Mouse (Mus musculus) left cerebral cortex, adult 9 months (tissue): ENCODE results near the gene Fzr1.

Source experiments
- DNase-seq, 2 experiments: peaks; one replicate each; pipeline ENCODE4 v3.0.0; 2022; ENCODE audit warnings: low spot score in 2 of 2

The Fzr1 gene

GRCm38 (mm10) chr10:81355533-81355932 lies 22.8 kb downstream of the Fzr1 start:
- DNase-seq = no peak

DNA sequence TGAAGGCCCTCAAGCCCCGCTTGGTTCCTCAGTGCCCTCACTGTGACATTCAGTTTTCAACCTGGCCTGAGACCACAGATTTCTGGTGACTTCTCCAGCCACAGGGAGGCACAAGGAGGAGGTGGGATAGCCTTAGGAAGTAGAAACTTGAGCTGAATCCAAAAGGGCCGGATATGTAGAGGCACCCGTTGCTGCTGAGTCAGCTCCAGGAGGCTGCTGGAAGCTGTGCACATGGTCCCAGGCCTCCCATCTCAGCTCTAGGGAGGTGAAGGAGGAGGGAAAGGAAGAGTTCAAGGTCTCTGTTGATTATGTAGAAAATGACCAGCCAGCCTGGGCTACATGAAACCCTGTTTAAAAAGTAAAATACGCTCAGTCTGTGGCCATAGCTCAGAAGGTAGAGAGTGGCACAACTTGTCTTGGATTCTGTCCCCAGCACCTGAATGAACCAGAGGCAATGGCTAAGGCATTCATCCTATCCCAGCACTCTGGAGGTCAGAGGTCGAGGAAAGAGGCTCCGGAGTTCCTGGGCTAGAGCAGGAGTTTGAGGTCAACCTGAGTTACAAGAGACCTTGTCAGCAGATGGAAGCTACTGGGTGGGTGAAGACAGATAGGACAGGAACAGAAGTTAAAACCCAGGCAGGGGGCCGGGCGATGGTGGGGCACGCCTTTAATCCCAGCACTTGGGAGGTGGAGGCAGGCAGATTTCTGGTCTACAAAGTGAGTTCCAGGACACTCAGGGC lies 23.4 kb downstream of the Fzr1 start:
- DNase-seq = no peak

- DNase-seq = no peak
Observed at GRCm38 (mm10) chr10:81351678-81352291, 26.5 kb downstream of the Fzr1 start.

- peak; percentile 99 for DNase-seq
Observed at GRCm38 (mm10) chr10:81350351-81351063, 27.8 kb downstream of the Fzr1 start, which contains the start of gene Hmg20b. Gene Hmg20b (minus strand): TSS chr10:81350480.

- DNase-seq = no peak
Observed at GRCm38 (mm10) chr10:81349961-81350350, 28.4 kb downstream of the Fzr1 start.

DNA sequence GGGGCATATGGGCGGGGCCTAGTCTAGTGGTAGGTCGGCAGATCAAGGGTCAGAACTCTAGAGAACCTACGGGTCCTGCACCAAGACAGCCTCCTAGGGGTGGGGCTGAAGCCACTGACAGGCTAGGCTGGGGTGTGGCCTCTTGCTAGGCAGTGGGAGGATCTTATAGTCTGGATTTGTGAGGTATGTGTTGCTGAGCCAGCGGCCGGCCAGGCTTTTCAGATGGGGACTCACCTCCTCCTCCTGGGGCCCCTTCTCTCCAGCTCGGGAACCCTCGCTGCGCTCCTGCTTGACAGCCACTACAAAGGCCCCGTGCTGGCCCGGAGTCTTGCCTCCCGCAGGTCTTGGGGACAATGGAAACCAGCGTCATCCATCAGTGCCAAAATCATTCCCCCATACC lies 29.2 kb downstream of the Fzr1 start:
- DNase-seq = no peak

DNA sequence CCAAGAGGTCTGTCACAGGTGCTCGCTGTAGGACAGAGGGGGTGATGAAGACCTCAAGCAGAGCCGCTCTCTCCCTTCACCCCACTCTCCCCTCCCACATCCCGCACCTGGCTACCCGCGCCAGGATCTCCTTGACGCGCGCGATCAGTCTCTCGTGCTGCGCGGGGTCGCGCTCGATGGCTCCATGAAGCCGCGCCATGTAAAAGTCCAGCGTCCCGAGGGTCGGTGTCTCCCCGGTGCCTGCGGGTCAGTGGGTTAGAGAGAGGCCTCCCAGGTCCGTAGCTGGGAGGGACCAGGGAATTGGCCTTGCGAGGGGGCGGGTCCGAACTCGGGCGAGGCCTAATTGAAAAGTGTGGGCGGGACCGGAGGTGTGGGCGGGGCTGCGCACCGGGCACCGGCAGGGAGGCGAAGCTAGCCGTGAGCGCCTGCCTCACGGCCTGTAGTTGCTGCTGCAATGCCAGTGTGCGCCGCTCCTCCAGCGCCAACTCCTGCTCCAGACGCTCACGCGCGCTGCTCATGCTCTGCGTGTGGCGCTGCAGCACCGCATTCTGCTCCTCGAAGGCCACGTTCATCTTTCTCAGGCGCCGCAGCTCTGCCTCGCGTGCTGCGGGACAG lies 31.8 kb downstream of the Fzr1 start:
- DNase-seq = no peak

DNA sequence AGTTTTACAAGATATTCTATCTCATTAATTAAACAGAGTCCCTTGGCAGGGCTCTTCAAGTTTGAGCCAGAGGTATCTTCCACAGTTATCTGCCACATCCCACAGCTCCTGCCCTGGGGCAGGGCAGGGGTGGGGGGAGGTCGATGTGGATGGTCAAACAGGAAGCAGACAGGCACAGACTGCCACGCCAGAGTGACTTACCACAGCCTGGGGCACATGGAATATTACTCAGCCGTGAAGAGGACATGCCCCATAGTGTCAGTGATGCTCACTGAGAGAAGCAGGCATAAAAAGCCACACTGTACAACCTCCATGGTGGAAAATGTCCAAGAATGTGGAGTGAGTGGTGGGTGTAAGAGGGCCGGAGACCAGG lies 33.2 kb downstream of the Fzr1 start:
- no peak for DNase-seq

DNA sequence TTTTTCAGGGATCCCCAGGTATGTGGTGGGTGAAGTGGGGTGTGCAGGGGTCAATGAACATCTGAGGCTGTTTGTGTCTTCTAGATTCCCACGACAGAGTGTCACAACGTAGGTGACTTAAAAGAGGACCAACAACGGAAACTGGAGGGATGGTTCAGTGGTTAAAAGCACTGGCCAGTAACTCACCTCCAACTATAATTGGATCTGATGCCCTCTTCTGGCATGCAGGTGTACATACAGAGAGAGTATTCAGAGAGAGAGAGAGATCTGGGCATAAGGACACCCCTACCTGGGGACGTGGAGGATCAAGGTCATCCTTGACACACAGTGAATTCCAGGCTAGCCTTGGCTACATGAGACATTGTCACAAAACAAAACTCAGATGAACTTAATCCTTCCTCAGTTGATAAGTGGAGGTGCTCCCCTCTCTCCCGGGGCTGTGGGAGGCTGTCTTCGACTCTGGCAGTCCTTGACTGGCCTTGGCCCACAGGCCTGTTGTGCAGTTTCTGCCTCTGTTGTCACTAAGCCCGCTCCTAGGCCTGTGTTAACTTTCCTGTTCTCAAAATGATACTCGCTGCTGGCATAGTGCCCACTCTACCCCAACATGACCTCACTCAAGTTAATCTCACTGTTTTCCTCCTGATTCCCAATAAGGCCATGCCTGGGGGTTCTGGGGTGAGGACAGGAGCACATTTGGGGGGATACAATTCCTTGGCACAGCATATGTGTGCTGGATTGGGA lies 33.7 kb downstream of the Fzr1 start:
- DNase-seq = no peak

DNA sequence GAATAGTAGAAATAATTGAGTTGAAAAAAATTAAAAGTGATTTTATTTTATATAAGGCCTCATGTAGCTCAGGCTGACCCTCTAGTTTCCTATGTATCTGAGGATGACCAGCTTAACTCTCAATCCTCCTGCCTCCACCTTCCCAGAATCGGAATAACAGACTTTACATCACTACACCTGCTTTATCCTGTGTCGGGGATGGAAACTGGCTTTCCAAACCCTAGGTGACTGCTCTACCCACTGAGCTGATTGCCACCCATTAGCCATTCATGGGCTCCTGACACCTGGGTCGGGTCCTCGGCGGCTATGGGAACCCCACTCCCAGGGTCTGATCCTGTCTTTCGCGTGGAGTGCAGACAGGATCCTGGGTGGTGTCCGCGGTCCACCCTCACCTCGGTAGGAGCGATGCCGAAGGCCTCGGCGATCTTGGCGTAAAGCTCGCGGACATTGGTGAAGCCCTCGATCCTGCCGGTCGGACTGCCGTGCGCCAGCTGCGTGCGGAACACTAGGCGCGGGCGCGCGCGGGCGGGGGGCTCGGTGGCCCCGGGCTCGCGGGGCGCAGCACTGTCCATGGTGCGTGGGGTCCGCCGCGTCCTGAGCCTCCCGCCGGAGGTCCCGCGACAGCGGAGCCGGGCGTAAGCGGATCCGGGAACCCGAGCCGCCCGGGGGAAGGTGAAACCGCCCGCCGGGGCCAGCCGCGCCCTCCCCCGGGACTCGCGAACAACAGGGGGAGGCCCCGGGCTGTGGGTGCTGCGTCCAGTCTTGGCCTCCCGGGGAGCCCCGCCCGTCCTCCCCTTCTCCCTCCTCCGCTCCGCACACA lies 35.4 kb downstream of the Fzr1 start, which contains the start of gene Gipc3:
Gipc3 (minus strand) TSS at position 581 of the 820 bp plus-strand sequence.
- DNase-seq = no peak

GRCm38 (mm10) chr10:81341333-81341949 lies 36.9 kb downstream of the Fzr1 start:
- peak in 1 of 2 experiments; percentile 61 for DNase-seq

DNA sequence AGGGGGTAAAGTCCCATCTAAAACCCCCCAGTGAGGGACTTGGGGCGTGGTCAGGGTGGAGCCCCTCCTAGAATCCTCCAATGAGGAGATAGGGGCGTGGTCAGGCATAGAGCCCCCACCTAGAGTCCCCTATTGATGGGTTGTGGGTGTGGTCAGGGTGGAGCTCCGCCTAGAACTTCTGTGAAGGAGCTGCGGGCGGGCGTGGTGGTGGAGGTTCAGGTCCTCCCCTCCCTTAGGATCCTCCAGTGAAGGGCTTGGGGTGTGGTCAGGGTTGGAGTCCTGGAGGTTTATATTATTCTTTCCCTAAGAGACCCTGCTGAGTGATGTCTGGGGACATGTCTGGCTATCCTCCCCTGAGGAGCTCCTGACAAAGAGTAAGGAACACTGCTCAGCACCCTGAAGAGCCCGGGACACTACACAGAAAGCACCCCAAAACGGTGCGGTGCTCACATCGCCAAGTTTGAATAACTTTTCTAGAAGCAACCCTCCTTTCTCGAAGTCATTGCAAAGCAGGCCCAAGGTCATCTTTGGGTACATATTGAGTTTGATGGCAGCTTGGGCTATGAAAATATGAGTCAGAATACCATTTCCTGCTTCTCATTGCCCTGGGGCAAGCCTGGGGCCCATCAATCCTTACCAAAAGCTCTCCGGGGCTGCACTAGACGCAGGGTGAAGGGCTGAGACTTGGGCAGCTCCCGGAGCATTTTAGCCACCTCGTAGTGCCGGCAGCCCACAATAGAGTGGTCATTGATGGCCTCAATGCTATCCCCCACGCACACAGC lies 37.6 kb downstream of the Fzr1 start:
- DNase-seq = no peak

DNA sequence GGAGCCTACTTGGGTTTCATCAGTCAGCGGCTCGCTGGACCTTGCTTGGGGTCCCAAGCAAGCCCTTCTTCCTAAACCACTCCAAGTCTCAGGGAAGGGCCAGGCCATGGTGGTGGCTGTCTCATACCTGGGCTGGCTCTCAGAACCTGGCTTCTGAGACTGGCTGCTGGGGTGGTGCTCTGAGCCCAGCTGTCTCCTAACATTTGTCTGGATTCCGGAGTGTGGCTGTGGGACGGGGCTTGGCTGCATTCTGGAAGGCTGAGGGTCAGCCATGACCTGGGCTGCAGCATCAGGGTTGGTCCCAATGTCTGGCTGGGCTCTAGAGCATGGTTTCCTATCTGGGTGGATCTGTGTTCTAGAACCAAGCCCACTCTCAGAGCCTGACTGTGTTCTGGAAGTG lies 41.8 kb downstream of the Fzr1 start:
- DNase-seq = no peak

DNA sequence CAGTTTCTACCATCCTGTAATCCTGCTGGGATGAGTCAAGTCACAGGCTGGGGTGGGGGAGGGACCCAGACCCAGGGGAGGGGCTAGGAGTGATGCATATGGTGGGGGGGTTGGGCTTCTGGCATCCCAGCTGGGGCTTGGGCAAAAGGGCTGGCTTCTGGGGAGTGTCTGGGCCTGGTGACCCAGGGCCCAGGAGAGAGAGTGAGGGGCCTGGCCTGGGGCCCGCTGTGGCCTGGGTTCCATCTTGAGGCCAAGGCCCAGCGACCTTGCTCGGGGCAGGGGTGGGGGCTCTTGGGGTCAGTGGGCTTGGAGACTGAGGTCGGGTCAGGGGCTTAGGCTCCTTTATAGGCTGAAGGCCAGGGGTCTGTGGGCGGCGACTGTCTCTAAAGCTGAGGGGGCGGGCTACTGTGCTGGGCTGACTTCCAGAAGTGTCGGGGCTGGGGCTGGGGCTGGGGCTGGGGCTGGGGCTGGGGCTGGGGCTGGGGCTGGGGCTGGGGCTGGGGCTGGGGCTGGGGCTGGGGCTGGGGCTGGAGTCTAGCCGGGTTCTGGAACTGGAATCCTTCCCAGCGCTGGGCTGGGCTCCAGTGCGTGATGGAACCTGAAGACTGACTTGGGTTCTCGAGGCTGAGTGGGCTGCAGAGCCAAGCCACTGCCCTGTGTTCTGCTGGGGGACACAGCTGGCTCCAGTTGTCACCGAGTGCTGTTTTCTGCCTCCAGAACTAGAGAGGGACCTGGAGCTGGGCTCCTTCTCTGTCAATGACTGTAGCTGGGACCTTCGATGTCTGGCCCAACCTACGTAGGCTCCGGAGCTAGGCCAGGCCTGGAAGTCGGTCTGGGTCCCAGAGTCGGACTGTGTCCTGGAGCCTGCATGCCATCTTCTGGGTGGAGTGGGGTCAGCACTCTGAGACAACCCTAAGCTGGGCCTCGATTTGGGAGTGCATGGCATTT lies 42.6 kb downstream of the Fzr1 start:
- DNase-seq = no peak

DNA sequence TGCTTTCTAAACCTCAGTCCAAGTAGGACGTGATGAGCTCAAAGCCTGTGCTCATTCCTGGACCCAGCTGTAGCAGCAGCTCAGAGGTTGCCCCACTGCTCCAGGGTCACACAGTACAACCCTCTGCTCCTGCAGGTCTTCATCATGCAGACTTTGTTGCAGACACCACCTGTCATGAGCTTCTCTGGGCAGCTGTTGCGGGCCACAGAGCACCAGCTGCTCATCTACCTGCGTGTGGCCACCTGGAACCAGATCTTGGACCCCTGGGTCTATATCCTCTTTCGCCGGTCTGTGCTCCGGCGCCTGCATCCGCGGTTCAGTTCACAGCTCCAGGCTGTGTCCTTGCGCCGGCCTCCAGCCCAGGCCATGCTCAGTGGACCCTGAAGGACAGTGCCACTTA lies 44.0 kb downstream of the Fzr1 start:
- DNase-seq = no peak

DNA sequence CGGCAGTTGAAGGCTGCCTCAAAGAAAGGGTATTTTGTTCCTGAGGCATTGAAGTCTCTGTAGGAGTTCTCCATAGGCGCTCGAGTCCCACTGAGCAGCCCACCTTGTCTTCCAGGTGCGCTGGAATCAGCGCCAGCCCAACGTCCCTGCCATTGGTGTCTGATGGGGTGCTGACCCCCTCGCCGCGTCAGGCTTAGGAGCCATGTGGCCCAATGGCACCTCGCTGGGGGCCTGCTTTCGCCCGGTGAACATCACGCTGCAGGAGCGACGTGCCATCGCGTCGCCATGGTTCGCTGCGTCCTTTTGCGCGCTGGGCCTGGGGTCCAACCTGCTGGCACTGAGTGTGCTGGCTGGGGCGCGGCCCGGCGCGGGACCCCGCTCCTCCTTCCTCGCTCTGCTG lies 46.0 kb downstream of the Fzr1 start:
- DNase-seq = no peak

DNA sequence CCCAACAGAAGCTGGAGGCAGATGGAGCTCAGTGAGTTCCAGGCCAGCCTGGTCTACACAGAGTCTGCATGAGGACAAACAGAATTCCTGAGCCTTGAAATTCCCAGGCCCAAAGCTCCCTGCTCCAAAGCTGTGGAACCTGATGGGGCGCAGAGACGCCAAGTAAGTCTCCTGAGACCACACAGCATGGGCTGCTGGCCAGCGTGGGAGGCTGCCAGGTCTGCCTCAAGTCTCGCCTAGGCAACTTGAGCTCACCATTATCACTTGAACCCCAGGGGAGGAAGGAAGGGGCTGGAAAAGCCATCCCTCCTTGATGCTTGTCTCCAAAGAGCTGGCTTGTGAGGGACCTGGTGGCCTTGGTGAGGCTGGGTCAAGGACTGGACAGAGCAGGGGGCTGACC lies 48.3 kb downstream of the Fzr1 start:
- no peak for DNase-seq

DNA sequence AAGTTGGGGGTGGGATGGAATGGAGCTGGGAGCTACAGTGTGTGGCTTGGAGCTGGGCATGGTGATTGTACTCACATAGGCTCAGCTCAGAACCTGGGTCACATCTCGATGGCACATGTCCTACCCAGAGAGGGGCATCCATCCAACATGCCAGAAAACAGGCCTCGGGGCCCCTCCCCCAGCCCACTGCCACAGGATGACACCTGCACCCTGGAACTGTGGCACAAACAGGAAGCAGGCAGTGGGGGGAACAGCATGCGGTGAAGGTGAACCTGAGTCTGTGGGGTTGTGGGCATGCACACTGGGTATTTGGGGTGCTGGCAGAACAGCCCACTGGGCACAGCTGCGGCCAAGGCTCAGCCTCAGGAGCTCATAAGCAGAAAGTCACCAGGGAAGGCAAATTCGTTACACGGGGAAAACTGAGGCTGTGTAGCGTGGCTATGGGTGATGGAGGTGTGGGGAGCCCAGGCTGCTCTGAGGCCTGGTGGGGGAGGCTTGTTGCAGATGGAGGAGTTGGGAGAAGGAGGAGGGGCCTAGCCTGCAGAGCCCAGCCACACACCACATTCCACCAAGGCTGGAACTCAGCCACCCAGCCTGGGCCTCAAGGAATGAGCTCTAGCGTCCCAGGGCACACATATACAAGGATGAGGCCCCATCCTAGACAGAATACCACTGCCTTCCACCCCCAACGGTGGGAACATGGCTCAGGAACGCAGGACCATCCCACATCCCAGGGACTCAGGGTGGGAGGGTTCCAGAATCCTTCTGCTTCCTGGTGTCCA lies 48.9 kb downstream of the Fzr1 start:
- DNase-seq = no peak
